Mouse (Mus musculus) left cerebral cortex, adult 2 months (tissue): ENCODE data around the gene Cog4. TPM values are rescaled to one million over a fixed set of nuclear protein-coding genes. Genes with fewer than 3 reads are reported as not detected.
"Not testable (repeated sequence)": the region's sequence is repeated elsewhere in the genome, so short reads cannot be mapped to it uniquely, and the experiment has no call there.

Experiments
- DNase-seq, 2 experiments: peaks; one replicate each; pipeline ENCODE4 v3.0.0; 2021 to 2022; ENCODE audit warnings: low spot score in 2 of 2, mixed read lengths in 1 of 2; ENCODE audit errors: extremely low spot score in 1 of 2
- H3K27ac ChIP-seq: fragments of 200-600 bp; 2 replicates; pipeline ENCODE4 v1.8.1; 2022
- H3K4me3 ChIP-seq: fragments of 200-600 bp; 2 replicates; pipeline ENCODE4 v1.8.1; 2022
- CTCF ChIP-seq: fragments of 200-600 bp; IDR thresholded peaks from 2 replicates; pipeline ENCODE4 v1.8.1; 2022; ENCODE audit warnings: antibody characterized with exemption, mild to moderate bottlenecking, moderate library complexity
- intact Hi-C: fragments of 180-260 bp; cut with DNase I; formaldehyde crosslinking; loops from one replicate; pipeline ENCODE4 v1.15.1; 2025
- total RNA-seq, 2 experiments: library from RNA; stranded (reverse); gene quantifications; 2 replicates each; pipeline ENCODE4 v1.2.3; 2021

The Cog4 gene
- total RNA-seq, 2 experiments from 2014 or later, result 49.0 to 59.1 TPM

GRCm38 (mm10) chr8:110842012-110842574 lies 4.3 kb upstream of the Cog4 start:
- intact Hi-C loops, result no loop called here
- DNase-seq, result no peak
- H3K27ac ChIP-seq, result no peak overlapping the region
- peak; percentile 44 for TF ChIP-seq CTCF
- no peak overlapping the region for H3K4me3 ChIP-seq

- intact Hi-C loops, result no loop called here
- no peak for DNase-seq
- no peak for TF ChIP-seq CTCF
- H3K4me3 ChIP-seq, result no peak overlapping the region
- H3K27ac ChIP-seq, result no peak overlapping the region
These were observed 3.2 kb upstream of the Cog4 start for GRCm38 (mm10) chr8:110843207-110843606.

- no peak for DNase-seq
- intact Hi-C loops, result loop anchor here (2.0 to 5.0 kb wide), 4 partner anchors 94 to 247 kb away; partner anchors contain the start of genes Clec18a, Ddx19a and Pdpr
- Histone ChIP-seq H3K27ac (no peak overlapping the region), H3K4me3 (no peak overlapping the region; the same call in 1 of the 2 replicates)
- no peak for TF ChIP-seq CTCF
These were observed 1.5 kb upstream of the Cog4 start for GRCm38 (mm10) chr8:110844941-110845340.

GRCm38 (mm10) chr8:110845821-110846404 lies 487 bp upstream of the Cog4 start:
- no peak for DNase-seq
- intact Hi-C loops, result loop anchor here (2.0 to 5.0 kb wide), 4 partner anchors 95 to 246 kb away; partner anchors contain the start of genes Clec18a, Ddx19a and Pdpr
- H3K27ac ChIP-seq, result peak overlapping the region; percentile 98
- no peak for TF ChIP-seq CTCF
- peak overlapping the region; percentile 85 for H3K4me3 ChIP-seq

GRCm38 (mm10) chr8:110847171-110847549 lies 760 bp downstream of the Cog4 start:
- H3K27ac ChIP-seq, result peak overlapping the region; percentile 98
- no peak for TF ChIP-seq CTCF
- H3K4me3 ChIP-seq, result peak overlapping the region; percentile 85
- intact Hi-C loops, result loop anchor here (5.0 kb wide), 3 partner anchors 150 to 245 kb away; partner anchors contain the start of genes Clec18a, Ddx19a and Pdpr
- no peak for DNase-seq

GRCm38 (mm10) chr8:110847645-110848495 lies 1.5 kb downstream of the Cog4 start:
- peak overlapping the region; percentile 85 for H3K4me3 ChIP-seq
- intact Hi-C loops, result loop anchor here (5.0 kb wide), 3 partner anchors 149 to 244 kb away; partner anchors contain the start of genes Clec18a, Ddx19a and Pdpr
- H3K27ac ChIP-seq, result no peak overlapping the region
- DNase-seq, result no peak
- TF ChIP-seq CTCF, result no peak

- intact Hi-C loops, result no loop called here
- no peak overlapping the region for H3K27ac ChIP-seq
- no peak for DNase-seq
- TF ChIP-seq CTCF, result no peak
- H3K4me3 ChIP-seq, result no peak overlapping the region
These were observed 4.8 kb downstream of the Cog4 start for GRCm38 (mm10) chr8:110851186-110851585.

GRCm38 (mm10) chr8:110856073-110856472 lies 9.7 kb downstream of the Cog4 start:
- intact Hi-C loops, H3K4me3 ChIP-seq, H3K27ac ChIP-seq, DNase-seq: not testable (repeated sequence)

GRCm38 (mm10) chr8:110856760-110857461 lies 10.5 kb downstream of the Cog4 start:
- intact Hi-C loops, result no loop called here
- TF ChIP-seq CTCF, result peak; percentile 47
- no peak overlapping the region for H3K27ac ChIP-seq
- no peak overlapping the region for H3K4me3 ChIP-seq
- DNase-seq, result no peak

- intact Hi-C loops, result loop anchor here (5.0 kb wide), 1 partner anchor 122 kb away; no protein-coding TSS in a partner anchor
- no peak for DNase-seq
- Histone ChIP-seq H3K27ac (no peak overlapping the region), H3K4me3 (no peak overlapping the region)
- TF ChIP-seq CTCF, result peak; percentile 41
These were observed 13.5 kb downstream of the Cog4 start for GRCm38 (mm10) chr8:110859651-110860501.

- DNase-seq, H3K4me3 ChIP-seq, H3K27ac ChIP-seq: not testable (repeated sequence)
- intact Hi-C loops, result loop anchor here (5.0 kb wide), 1 partner anchor 121 kb away; no protein-coding TSS in a partner anchor
These were observed 15.1 kb downstream of the Cog4 start for GRCm38 (mm10) chr8:110861347-110862025.
